Mouse (Mus musculus) G1E (cell line): ENCODE results near the gene Fcgr3.
"Not testable (repeated sequence)": the region's sequence is repeated elsewhere in the genome, so short reads cannot be mapped to it uniquely, and the experiment has no call there.

Source experiments
- CTCF ChIP-seq: IDR thresholded peaks from 2 replicates; pipeline ENCODE4 v1.5.1; 2012; ENCODE audit warnings: low read depth, low read length, inconsistent platforms, mixed read lengths
- GATA1 ChIP-seq: IDR thresholded peaks from 2 replicates; pipeline ENCODE4 v1.6.1; 2012; ENCODE audit warnings: borderline replicate concordance, low read length, inconsistent platforms, mixed read lengths
- GATA2 ChIP-seq: IDR thresholded peaks from 2 replicates; pipeline ENCODE4 v1.6.1; 2012; ENCODE audit warnings: low read depth, low read length, inconsistent platforms, borderline replicate concordance
- POLR2AphosphoS5 ChIP-seq: IDR thresholded peaks from 2 replicates; pipeline ENCODE4 v1.6.1; 2012; ENCODE audit warnings: low read depth, low read length, inconsistent platforms; ENCODE audit not compliant: insufficient replicate concordance
- TAL1 ChIP-seq: conservative IDR thresholded peaks from 2 replicates; pipeline ENCODE4 v1.6.1; 2012; ENCODE audit warnings: low read depth, low read length, inconsistent platforms, mixed read lengths

- not testable (repeated sequence) for TF ChIP-seq CTCF, GATA1, POLR2AphosphoS5, TAL1, GATA2
Measured at GRCm38 (mm10) chr1:171077955-171078354, 13.2 kb upstream of the Fcgr3 start.
